Mouse (Mus musculus): ENCODE measurements around the gene Pitpnb. TPM values are rescaled to one million over a fixed set of nuclear protein-coding genes. Genes with fewer than 3 reads are reported as not detected.

Pitpnb gene
- total RNA-seq, 4 experiments from 2014 or later = 74.6 to 84.8 (median 80.1) TPM

DNA sequence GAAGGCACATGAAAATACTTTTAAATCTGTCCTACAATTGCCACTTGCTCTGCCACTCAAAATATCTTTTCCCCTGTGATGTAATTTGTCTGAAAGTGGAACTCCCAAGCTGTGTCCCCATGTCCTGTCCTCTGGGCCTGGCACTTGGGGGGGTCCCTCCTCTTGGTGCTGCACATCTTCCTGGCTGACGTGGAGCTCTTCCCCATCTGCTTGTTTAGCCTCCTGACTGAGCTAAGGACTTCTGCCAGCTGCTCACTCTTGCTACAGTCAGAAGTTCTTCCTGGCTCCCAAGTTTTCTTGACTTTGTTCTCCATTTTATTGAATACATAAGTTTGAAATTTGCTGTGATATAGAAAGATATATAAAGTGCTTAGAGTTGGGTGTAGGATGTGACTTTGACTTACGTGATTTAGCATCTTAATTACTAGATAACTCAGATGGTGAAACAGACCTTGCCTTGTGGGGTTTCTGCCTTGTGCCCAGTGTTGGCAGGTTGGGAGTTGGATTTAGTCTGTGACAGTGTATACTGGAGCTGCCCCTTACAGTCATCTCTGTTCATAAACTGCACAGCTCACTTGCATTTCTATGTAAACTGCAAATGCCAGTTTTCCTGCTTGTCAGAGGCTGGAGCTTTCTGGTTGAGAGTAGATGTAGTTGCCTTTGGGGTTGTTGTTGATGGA, 14.3 kb downstream of the Pitpnb start:
- no peak for DNase-seq (ENCODE audit: low spot score in 2 of 2)

DNA sequence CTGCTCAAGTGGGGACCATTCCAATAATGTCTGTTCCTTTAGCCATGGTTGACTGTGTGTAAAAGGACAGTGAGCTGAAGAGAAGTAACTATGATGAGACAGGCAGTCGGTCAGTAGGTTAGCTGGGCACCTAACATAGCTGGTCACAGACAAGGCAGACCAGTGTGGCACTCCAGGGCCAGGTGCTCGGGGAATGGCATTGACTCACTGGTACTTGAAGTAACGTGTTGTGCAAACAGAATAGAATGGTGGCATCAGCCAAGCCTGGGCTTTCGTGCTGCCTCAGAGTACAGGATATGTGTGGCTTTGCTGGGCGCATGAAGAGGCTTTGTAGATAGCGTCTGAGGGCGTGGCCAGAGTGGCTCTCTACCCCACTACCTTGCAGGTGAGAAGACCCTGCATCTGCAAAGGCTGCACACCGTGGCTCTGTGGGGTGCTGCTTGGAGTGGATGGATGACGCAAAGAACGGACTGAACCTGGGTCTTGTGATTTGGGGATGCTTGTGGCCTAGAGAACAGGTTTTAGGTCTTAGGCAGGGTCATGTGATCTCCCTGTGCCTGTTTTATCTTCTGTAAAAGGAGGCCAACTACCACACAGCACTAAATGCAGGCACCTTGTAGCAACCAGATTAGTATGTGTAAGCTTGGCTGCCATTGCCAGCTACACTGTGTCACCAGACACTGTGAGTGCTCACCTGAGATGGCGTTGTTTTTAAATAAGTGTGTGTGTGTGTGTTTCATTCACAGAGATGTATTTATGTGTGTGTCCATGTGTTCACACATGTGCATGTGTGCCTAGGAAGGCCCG, 26.5 kb downstream of the Pitpnb start:
- DNase-seq (ENCODE audit: low spot score in 2 of 2) = no peak

DNA sequence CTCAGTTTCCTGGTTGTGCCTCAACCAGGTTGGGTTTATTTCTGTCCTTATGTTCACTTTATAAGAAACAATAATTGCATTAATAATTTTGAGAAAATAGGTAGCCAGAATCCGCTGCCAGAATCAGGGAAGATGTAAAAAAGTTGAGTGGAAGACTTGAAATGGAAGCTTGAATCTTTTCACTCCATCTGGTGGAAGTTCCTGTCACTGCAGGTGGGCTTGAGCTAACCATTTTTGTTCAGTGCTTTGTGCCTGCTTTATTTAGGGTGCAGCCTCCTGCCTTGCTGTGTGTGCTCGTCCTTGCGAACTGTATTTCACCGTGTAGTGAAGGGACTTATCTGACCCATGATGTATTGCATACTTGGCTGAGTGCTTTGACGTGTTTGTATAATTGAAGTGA, 30.0 kb downstream of the Pitpnb start:
- DNase-seq (ENCODE audit: low spot score in 2 of 2) = no peak

DNA sequence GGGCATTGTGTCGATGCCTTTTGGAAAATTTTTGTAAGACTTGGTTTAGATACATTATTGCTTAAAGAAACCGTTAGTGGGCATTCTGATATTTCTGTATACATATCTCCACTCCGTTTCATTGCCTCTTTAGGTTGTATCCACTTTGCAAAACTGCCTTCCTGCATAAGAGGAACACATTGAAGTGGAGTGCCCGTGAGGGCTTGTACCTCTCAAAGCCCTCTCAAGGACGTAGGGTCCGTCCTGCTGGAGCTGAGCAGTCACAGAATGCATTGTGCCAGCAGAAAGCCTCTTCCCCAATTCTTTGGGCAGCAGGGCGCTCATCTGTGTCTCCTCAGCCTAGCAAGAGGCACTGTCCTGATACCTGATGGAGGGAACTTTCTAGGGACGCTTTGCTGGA, 30.5 kb downstream of the Pitpnb start:
- no peak for DNase-seq (ENCODE audit: low spot score in 2 of 2)

DNA sequence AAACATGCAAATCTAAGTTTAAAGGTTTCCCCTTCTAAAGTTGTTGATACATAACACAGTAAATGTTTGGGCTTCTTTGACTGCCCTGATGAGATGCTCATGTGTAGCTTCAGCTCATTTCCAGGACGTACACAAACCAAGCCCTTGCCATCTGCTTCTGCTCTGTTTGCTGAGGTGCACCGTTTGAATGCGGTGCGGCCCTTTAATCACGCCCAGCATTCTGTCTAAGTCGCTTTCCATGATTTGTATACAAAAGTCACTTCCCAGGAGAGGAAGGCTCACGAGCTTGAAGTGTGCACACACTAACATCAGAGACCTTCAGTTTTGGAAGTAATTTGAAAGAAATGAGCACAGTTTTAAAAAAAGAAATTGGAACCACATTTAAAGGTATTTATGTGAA, 31.3 kb downstream of the Pitpnb start:
- no peak for DNase-seq (ENCODE audit: low spot score in 2 of 2)

DNA sequence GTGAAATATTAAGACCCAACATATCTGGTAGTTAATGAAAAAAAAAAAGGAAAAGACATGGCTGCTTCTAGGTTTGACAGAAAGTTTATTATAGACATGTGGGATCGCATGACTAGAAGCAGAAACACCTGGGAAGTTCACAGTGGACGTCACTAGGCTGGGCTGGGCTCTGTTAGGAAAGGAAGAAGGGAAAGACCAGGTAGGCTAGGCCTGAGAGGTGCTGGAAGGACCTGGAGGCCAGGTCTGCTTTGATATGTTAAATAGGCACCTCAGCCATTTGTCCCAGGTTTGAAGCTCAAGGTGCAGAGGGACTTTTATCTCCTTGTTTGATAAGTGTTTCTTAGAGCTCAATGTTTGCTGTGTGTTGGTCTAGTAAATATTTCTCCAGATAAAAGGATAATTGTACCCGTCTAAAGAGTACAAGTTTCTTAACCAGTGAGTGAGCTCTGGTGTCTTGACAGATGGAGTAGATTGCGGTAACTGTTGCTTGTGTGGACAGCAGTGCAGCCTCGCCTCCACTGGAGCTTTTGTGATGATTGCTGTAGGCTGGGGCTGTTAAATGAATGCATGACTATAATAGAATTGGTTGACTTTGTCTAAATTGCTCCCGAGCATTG, 33.0 kb downstream of the Pitpnb start:
- no peak for DNase-seq (ENCODE audit: low spot score in 2 of 2)

DNA sequence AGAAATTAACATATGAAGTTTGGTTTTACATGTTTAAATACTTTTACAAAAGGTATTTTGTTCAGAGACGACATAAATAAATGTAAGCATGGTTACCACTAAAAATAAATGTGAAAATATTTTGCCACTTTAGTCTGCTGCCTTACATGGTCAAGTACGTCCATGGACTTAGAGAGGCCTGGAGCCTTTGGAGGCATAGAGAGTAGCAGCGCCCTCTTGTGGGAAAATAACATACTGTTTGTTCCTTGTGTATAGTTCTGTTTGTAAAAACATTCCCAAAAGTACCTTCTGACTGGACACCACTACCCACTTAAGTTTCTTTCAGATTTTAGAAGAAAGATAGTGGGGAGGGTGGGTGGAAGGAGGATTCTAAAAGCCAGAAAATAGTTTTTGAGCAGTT, 34.0 kb downstream of the Pitpnb start:
- no peak for DNase-seq (ENCODE audit: low spot score in 2 of 2)

DNA sequence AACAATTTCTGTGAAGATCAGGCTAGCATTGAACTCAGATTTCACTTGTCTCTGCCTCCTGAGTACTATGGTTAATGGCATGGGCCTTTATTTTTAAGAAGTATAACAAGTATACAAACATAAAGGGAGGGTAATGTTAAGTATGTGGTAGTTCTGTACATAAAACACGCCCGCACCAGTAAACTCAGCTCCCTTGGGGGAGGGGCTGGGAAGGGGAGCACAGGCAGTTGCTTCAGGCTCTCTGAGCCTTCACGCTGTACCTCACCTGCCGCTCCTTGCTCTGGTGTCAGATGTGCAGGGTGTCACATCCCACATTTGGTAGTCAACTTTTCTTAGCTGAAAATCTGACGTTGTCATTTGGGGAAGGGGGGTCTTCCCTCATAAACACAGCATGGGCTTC, 35.6 kb downstream of the Pitpnb start:
- DNase-seq (ENCODE audit: low spot score in 2 of 2) = no peak

DNA sequence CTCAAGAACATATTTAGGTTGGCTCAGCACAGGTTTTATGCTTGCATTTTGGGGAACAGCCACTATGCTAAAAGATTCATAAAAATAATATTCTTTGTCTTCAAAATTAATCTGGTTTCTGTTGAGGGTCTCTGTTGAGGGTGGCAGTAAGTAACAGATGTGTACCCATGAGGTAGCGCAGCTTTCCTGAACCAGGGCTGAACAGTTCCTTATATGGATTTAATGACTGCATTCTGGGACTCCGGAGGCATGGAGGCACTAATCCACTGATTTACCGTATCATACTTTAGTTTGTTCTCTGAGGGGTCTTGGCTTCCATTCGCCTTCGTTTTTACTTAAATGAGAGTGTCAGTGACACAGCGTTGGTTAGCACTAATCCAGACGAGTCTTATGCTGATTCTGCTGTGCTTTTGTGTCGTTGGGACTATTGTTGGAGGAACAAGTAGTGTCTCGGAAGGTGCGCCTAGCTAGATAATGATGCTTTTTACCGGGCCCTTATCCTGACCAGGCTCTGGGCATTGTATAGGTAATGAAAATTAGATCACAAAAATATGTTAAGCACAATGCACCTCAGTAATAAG, 37.5 kb downstream of the Pitpnb start:
- no peak for DNase-seq (ENCODE audit: low spot score in 2 of 2)

DNA sequence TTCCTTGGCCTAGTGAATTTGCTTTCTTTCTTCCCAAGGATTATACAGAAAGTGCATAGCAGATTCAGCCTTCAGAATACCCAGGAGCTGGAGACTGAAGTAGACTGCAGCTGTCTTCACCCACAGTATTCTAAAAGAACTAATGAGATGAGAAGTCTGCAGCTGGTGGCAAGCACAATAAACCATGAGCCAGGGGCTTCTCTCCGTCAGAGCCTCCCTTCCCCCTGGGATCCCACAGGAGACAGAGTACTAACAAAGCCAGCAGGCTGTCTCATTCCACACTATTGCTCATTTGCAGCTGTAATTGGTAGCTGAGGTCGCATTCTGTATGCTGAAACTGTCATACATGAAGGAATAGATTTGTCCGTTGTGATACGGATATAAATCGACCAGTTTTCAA, 38.0 kb downstream of the Pitpnb start:
- no peak for DNase-seq (ENCODE audit: low spot score in 2 of 2)

DNA sequence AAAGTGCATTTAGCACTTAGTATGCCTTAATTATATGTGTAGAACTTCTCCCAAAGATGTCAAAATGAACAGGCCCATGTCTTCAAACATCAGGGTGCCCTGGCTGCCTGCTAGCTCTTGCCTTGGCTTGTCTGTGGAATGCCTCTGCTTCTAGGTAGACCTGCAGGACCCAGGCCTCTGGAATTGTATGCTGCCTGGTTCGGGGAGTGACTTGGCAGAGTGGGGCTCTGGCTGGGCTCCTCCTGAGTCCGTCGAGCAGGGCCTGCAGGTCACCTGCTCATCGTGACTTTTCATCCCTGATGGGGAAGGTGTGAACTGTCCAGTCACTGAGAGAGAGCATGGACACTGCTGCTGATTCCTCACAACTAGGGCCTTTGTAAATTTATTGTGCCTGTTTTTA, 45.1 kb downstream of the Pitpnb start:
- no peak for DNase-seq (ENCODE audit: low spot score in 2 of 2)

DNA sequence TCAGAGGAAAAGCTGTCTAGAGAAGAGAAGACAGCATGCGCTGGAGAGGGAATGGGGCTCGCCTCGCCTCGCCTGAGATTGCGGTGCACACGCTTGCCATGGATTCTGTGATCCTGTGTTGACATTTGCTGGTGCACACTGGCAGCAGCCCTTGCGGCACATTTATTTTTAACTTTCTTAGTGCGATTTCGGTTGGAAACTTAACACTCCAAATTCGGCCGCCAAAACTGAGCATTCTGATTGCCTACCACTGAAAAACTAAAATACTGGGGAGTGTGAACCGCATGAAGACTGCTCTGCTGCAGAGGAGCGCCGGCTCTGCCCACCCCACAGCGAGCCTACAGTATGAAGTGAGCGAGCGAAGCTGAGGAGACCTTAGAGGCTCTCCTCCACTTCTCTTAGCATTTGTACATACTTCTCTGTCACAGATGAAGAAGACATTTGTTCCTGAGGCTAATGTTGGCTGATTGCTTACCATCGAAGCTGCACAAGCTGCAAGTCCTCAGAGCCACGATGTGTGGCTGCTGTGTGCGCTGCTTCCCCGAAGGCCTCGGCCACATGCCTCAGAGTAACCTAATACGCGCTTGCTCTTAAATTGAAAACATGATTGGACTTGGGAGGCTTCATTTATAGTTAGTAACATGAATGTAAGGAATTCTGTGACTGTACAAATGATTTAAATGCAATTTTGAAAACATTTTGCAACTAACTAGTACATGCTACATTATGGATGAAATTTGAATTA, 45.9 kb downstream of the Pitpnb start:
- no peak for DNase-seq (ENCODE audit: low spot score in 2 of 2)

DNA sequence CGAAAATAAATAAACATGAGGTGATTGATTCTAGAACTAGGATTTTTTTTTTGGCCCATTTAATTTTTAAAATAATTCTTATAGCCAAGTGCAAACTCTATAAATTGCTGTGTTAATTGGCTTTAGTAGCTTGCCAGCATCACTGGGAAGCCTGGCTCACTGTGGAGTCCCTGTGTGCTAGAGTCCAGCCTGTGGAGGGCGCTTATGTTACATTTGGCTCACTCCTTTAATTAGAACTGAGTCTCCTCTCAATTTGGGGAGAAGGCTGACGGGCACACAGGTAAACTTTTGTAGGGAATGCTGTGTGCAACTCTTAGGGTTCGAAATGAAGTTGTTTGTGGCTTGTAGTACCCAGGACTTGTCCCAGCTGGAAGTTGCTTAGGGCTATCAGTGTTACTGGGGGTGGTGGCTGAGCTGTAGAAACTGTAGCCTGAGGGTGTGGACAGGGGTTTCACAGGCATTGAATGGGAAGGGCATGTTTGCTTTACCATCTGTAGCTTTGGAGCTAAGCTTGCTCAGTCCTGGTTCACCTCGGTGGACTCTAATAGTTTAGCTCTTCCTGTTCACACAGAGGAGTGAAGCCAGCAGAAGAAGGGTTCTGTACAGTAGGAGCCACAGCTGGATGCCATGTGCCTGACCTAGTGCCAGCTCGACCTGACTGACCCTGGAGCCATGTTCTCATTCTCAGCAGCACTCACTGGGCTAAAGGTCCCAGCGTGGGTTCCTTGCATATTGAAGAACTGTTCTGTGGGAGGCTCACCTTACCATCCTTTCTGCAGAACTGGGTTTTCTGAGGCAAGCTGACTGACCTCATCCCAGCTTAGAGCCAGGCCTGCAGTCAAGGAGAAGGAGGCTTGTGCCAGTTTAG, 47.8 kb downstream of the Pitpnb start:
- no peak for DNase-seq (ENCODE audit: low spot score in 2 of 2)

DNA sequence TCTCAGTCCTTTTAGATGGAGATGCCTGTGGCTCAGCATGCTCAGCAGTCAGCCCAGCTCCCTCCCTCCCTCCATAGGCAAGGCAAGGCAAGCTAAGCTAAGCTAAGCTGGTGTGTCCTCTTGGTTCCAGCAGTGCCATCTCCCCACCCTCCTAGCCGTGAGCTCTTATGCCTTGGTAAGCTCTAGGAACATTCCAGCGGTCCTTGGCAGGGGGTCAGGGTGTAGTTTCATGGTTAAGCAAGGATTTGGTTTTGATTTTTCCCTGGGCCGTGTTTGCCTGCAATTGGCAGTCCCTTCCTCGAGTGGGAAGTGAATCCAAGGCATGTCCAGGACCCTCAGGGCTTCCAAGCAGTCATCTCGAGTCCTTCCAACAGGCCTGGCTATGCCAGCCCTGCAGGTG, 52.8 kb downstream of the Pitpnb start:
- DNase-seq (ENCODE audit: low spot score in 2 of 2) = no peak

DNA sequence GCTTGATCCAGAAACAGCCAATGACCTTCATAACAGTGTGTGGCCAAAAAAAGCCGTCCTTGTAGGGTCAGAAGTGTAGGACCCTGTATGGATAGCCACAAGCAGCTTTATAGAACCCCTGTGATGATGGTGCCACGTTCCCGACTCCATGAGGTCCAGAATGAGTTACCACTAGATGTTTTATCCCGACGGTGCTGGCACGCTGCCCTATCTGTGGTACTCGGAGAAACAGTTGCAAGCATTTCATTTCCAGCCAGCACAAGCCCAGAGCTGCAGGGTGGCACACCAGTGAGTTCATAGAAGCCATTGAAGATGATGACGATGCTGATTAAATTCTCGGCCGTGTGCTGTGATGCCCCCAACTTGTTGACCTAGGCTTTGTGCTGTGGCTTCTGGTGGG, 60.3 kb downstream of the Pitpnb start:
- no peak for DNase-seq (ENCODE audit: low spot score in 2 of 2)

DNA sequence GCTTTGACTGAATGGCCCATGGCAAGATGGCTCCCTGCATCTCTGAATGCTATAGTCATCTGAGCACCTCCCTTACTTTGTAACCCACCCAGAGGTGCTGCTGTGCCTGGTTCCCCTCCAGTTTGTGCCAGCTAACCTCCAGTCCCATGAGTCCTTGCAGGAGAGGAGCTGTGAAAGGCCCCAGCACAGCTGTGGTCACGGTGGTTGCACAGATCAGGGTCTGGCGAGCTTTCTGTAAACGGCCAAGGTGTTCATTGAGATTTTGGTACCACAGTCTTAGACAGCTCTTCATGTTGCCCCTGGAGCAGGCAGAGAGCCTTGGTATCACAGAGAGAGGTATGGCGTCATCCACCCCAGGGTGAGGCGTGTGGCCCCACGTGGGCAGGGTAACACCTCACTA, 60.9 kb downstream of the Pitpnb start:
- no peak for DNase-seq (ENCODE audit: low spot score in 2 of 2)

DNA sequence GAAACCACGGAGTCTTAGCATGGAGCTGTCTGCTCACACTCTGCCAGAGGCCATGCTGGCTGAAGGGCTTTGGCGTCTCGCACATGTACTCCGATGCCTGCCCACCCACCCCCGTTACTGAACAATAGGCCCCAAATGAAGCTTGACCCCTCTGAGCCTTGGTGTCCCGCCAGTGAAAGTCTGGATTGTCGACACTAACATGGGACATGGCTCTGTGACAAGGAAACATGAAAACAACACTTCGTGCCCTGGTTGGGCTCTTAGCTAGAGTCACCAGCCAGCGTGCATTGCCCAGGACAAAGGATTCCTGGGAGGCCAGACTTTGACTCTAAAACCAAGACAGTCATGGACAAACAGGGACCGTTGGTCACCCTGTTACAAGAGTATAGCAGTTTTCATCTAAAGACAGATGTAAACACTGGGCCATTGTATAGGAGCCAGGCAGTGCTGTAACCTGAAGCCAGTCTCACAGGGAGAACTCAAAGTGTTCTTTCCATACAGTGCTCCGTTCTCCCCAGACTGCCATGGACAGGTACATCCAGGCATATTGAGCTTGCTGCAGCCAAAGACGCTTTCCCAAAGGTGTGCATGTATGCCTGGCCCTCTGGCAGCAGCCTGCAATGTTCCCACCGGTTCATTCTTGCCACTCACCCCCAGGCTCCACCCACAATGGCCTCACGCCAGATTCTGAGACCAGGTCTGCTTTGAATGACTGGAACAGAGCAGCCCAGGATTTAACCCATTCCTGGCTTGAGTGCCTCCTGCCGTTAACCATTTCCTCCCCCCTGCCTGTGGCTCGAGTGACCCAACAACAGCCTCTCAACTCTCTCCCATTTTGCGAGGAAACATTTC, 63.0 kb downstream of the Pitpnb start:
- no peak for DNase-seq (ENCODE audit: low spot score in 2 of 2)

DNA sequence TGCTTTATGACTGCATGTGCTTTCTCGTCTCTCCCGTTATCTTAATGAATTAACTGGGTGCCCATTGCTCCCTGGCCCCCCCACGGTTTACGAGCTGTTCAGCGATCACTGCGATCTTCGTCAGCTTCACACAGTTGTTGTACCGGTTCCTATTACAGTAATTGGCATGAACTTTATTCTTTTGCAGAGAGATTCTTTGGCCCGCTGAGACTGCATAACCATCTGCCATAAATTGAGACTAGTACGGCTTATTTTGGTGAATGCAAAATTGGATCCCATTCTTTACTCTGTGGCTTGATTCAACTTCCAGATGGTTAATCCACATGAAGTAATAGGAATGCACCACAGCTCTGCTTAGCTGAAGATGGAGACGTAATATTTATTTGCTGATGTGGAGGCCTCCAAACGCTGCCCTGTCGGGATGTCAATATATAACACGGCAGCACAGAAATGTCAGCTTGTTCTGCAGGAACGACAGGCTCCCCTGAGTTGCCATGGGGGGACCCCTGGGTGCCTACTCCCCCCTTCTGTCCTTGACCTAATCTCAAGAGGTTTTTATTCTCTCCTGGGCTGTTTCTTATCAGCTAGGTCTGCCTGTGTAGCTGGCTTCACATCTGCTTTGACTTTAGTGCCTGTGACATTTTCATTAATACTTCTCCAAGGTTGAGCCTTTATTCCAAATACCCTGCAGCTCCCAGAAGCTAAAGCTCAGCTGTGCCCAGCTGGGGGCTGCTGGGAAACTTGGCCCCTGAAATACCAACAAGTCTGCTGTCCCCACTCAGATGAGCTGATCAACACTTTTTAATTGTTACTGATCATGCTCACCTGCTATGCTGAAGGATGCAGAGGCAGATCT, 63.9 kb downstream of the Pitpnb start:
- peak; percentile 56 to 63 for DNase-seq (ENCODE audit: low spot score in 2 of 2)

DNA sequence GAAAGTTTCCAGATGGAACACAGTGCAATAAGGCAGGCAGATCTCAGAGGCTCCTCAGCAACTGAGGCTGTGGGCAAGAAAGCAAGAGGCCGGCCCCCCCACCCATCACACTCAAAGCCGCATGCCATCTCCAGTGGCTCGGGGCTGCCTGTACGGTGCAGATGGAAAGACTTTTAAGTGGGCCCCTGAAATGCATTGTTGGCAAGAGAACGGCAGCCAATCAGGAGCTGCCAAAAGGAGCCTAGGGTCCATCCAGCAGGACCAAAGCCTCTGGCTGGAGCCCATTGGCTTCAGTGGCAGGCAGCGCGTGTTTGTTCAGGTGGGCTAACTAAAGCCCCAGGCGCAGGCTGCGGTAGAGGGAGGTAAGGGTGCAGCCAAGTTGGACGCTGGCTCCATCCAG, 65.2 kb downstream of the Pitpnb start:
- DNase-seq (ENCODE audit: low spot score in 2 of 2) = no peak
